Mouse (Mus musculus) limb, embryonic 14.5 days (tissue): ENCODE data around the gene Itga6. TPM values are rescaled to one million over a fixed set of nuclear protein-coding genes. Genes with fewer than 3 reads are reported as not detected.

Source experiments
- ATAC-seq: fragments of 200-750 bp; cut with Nextera tagmentation; 2 replicates; pipeline ENCODE4 v1.8.0; 2017; ENCODE audit warnings: low read depth, moderate number of reproducible peaks, moderate TSS enrichment; ENCODE audit not compliant: low FRiP score
- DNase-seq: peaks from one replicate; pipeline ENCODE4 v3.0.0-alpha.2; 2015; ENCODE audit warnings: low spot score
- H3K27ac ChIP-seq: fragments of 300-500 bp; sonication (generic); replicated peaks from 2 replicates; pipeline ENCODE4 v1.5.1; 2014; ENCODE audit warnings: low read depth, mild to moderate bottlenecking, low read length, moderate library complexity, mixed read lengths
- H3K27me3 ChIP-seq: fragments of 300-500 bp; sonication (generic); 2 replicates; pipeline ENCODE4 v1.6.1; 2014; ENCODE audit warnings: low read length, mixed read lengths; ENCODE audit not compliant: control insufficient read depth, insufficient read depth
- H3K36me3 ChIP-seq: fragments of 300-500 bp; sonication (generic); 2 replicates; pipeline ENCODE4 v1.6.1; 2014; ENCODE audit warnings: mild to moderate bottlenecking, low read length, moderate library complexity, mixed read lengths; ENCODE audit not compliant: control insufficient read depth, insufficient read depth
- H3K4me1 ChIP-seq: fragments of 300-500 bp; sonication (generic); 2 replicates; pipeline ENCODE4 v1.6.1; 2014; ENCODE audit warnings: antibody characterized with exemption, low read length, mixed read lengths; ENCODE audit not compliant: control insufficient read depth, insufficient read depth
- H3K4me2 ChIP-seq: fragments of 300-500 bp; sonication (generic); replicated peaks from 2 replicates; pipeline ENCODE4 v1.6.1; 2014; ENCODE audit warnings: low read depth, mild to moderate bottlenecking, low read length, moderate library complexity; ENCODE audit not compliant: severe bottlenecking
- H3K4me3 ChIP-seq: fragments of 300-500 bp; sonication (generic); replicated peaks from 2 replicates; pipeline ENCODE4 v1.5.1; 2014; ENCODE audit warnings: low read length
- H3K9ac ChIP-seq: fragments of 300-500 bp; sonication (generic); 2 replicates; pipeline ENCODE4 v1.6.1; 2014; ENCODE audit warnings: mild to moderate bottlenecking, low read depth, low read length, moderate library complexity; ENCODE audit not compliant: severe bottlenecking
- H3K9me3 ChIP-seq: fragments of 300-500 bp; sonication (generic); 2 replicates; pipeline ENCODE4 v1.6.1; 2016; ENCODE audit warnings: low read length; ENCODE audit not compliant: control insufficient read depth
- POLR2A ChIP-seq: fragments of 200-500 bp; IDR thresholded peaks from 2 replicates; pipeline ENCODE4 v1.8.0; 2012; ENCODE audit warnings: inconsistent platforms, mild to moderate bottlenecking, moderate library complexity, borderline replicate concordance; ENCODE audit not compliant: insufficient read depth, insufficient read length; ENCODE audit errors: extremely low read depth
- WGBS: fragments of 180-500 bp; shearing (Covaris S2); extraction: QIAGEN DNeasy Blood & Tissue Kit; methylation state at CpG from one replicate; pipeline ENCODE4 v1.1.7; 2014; 5-methylcytosine and 5-hydroxymethylcytosine counted together
- polyA plus RNA-seq, 2 experiments: library from polyadenylated mRNA; depleted of rRNA in 1 of 2; stranded (reverse) in 1 of 2; unstranded in 1 of 2; fragments of >200 nt; fragmentation: Nextera tagmentation in 1 of 2; extraction: Ambion mirVana in 1 of 2; gene quantifications; 2 replicates each; pipeline versions ENCODE4 v1.2.1 to v1.2.3; 2012 to 2014

Itga6 gene
- polyA plus RNA-seq, 2 experiments, result 49.2 to 59.1 TPM

GRCm38 (mm10) chr2:71751336-71751735 is 5.9 kb downstream of the Itga6 start:
- ATAC-seq (no peak), DNase-seq (no peak)
- H3K9ac ChIP-seq, result no peak overlapping the region
- H3K4me1 ChIP-seq, result no peaks in the 10 kb centered on the region
- no peak overlapping the region for H3K4me3 ChIP-seq
- H3K27ac ChIP-seq, result no peak overlapping the region
- H3K27me3 ChIP-seq, result no peaks in the 10 kb centered on the region
- H3K36me3 ChIP-seq, result no peaks in the 10 kb centered on the region
- WGBS, result 72% methylated on average over 8 of the region's 8 CpGs
- H3K9me3 ChIP-seq, result no peaks in the 10 kb centered on the region
- no peak for TF ChIP-seq POLR2A
- H3K4me2 ChIP-seq, result no peak overlapping the region

DNA sequence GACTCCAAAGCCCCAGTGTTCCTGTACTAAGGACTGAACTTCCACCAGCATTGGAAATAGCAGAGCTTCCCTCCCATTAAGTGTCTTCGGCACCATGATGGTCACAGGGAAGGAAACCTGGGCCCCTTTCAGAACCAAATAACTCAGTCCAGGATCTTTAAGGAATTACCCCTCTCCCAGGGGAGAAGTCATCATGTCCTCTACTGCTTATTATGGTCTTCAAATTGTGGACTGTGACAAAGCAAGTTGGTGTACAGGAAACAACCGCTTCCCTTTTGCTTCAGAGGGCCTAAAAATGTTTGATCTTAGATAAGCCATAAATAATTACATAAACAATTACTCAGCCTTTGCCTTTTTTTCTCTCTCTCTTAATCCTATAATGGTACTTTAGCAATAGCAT is 6.4 kb downstream of the Itga6 start:
- 61% methylated on average over 2 of the region's 2 CpGs for WGBS
- no peaks in the 10 kb centered on the region for H3K9me3 ChIP-seq
- no peak overlapping the region for H3K4me2 ChIP-seq
- no peak overlapping the region for H3K27ac ChIP-seq
- no peaks in the 10 kb centered on the region for H3K27me3 ChIP-seq
- H3K4me3 ChIP-seq, result no peak overlapping the region
- H3K36me3 ChIP-seq, result no peaks in the 10 kb centered on the region
- ATAC-seq (no peak), DNase-seq (no peak)
- no peak overlapping the region for H3K9ac ChIP-seq
- H3K4me1 ChIP-seq, result no peaks in the 10 kb centered on the region
- no peak for TF ChIP-seq POLR2A

- Histone ChIP-seq H3K36me3 (no peaks in the 10 kb centered on the region), H3K27me3 (no peaks in the 10 kb centered on the region), H3K9me3 (no peaks in the 10 kb centered on the region), H3K4me3 (no peak overlapping the region), H3K4me1 (no peaks in the 10 kb centered on the region), H3K9ac (no peak overlapping the region), H3K27ac (no peak overlapping the region), H3K4me2 (no peak overlapping the region)
- no peak for TF ChIP-seq POLR2A
- DNase-seq (no peak), ATAC-seq (no peak)
- 86% methylated on average over 2 of the region's 2 CpGs for WGBS
Measured at GRCm38 (mm10) chr2:71752383-71752782, 7.0 kb downstream of the Itga6 start.

GRCm38 (mm10) chr2:71753161-71753560 is 7.7 kb downstream of the Itga6 start:
- WGBS, result 89% methylated on average over 4 of the region's 4 CpGs
- DNase-seq (no peak), ATAC-seq (no peak)
- H3K27me3 ChIP-seq, result no peaks in the 10 kb centered on the region
- TF ChIP-seq POLR2A, result no peak
- no peaks in the 10 kb centered on the region for H3K4me1 ChIP-seq
- H3K4me3 ChIP-seq, result no peak overlapping the region
- no peaks in the 10 kb centered on the region for H3K36me3 ChIP-seq
- H3K9ac ChIP-seq, result no peak overlapping the region
- H3K4me2 ChIP-seq, result no peak overlapping the region
- H3K27ac ChIP-seq, result no peak overlapping the region
- H3K9me3 ChIP-seq, result no peaks in the 10 kb centered on the region

GRCm38 (mm10) chr2:71755748-71756147 is 10.3 kb downstream of the Itga6 start:
- WGBS, result 86% methylated on average over 4 of the region's 4 CpGs
- no peaks in the 10 kb centered on the region for H3K27me3 ChIP-seq

GRCm38 (mm10) chr2:71757098-71757497 is 11.7 kb downstream of the Itga6 start:
- Histone ChIP-seq H3K9ac (no peak overlapping the region), H3K4me2 (no peak overlapping the region), H3K27me3 (no peaks in the 10 kb centered on the region), H3K4me1 (peaks cover 12% of the 10 kb centered on the region; the same call in 1 of the 2 replicates), H3K4me3 (no peak overlapping the region), H3K36me3 (no peaks in the 10 kb centered on the region), H3K9me3 (no peaks in the 10 kb centered on the region), H3K27ac (no peak overlapping the region)
- WGBS, result 75% methylated on average over 5 of the region's 5 CpGs
- DNase-seq (no peak), ATAC-seq (no peak; the same call in 1 of the 2 replicates)
- TF ChIP-seq POLR2A, result no peak

More at GRCm38 (mm10) chr2:71755748-71756147, 10.3 kb downstream of the Itga6 start:
- Histone ChIP-seq H3K9me3 (no peaks in the 10 kb centered on the region), H3K4me3 (no peak overlapping the region), H3K4me1 (peaks cover 12% of the 10 kb centered on the region; the same call in 1 of the 2 replicates), H3K36me3 (no peaks in the 10 kb centered on the region), H3K27ac (no peak overlapping the region), H3K9ac (no peak overlapping the region), H3K4me2 (no peak overlapping the region)
- ATAC-seq (no peak), DNase-seq (no peak)
- no peak for TF ChIP-seq POLR2A
